Mouse (Mus musculus): ENCODE results near the gene Gm28305.

DNA sequence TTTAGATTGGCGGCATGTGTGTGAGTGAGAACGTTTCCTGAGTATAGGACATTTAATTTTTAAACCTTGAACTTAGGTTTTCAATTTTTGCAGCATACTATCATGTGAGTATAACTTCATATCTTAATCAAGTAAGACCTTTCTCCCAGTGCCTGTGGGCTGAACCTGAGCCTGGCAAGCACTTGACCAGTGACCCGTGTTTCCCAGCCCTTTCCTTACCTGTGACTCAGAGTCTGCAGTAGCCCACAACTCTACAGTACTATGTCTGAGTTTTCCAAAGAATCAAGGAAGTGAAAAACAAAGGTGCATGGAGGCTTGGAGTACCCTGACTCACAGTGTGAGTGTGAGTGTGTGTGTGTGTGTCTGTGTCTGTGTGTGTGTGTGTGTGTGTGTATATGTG, 39.6 kb downstream of the Gm28305 start:
- TF ChIP-seq CTCF (conservative IDR thresholded peaks at IDR 0.05; ENCODE audit: low read length): no peak
- no peak for TF ChIP-seq POU5F1 (IDR thresholded peaks at IDR 0.05; ENCODE audit: borderline replicate concordance, low read length)
- no peak for TF ChIP-seq NANOG (IDR thresholded peaks at IDR 0.05; ENCODE audit: borderline replicate concordance, low read length)
